Mouse (Mus musculus) limb, embryonic 11.5 days (tissue): Measurements from ENCODE around the gene Ankrd42. TPM values are rescaled to one million over a fixed set of nuclear protein-coding genes. Genes with fewer than 3 reads are reported as not detected.
A peak's percentile ranks its signal among the peaks of the same experiment; 100 is the strongest.

Source experiments
- ATAC-seq: fragments of 200-750 bp; cut with Nextera tagmentation; 2 replicates; pipeline ENCODE4 v1.8.0; 2017; ENCODE audit warnings: low read depth; ENCODE audit not compliant: insufficient number of reproducible peaks, low FRiP score, low TSS enrichment
- DNase-seq: peaks from one replicate; pipeline ENCODE4 v3.0.0-alpha.2; 2015; ENCODE audit warnings: low spot score
- H3K27ac ChIP-seq: fragments of 300-500 bp; sonication (generic); replicated peaks from 2 replicates; pipeline ENCODE4 v1.5.1; 2014; ENCODE audit warnings: low read depth, mild to moderate bottlenecking, low read length
- H3K27me3 ChIP-seq: fragments of 300-500 bp; sonication (generic); 2 replicates; pipeline ENCODE4 v1.6.1; 2014; ENCODE audit warnings: mild to moderate bottlenecking, low read length, mixed read lengths; ENCODE audit not compliant: control insufficient read depth, insufficient read depth
- H3K36me3 ChIP-seq: fragments of 300-500 bp; sonication (generic); 2 replicates; pipeline ENCODE4 v1.6.1; 2014; ENCODE audit warnings: mild to moderate bottlenecking, low read length, moderate library complexity, mixed read lengths; ENCODE audit not compliant: control insufficient read depth, insufficient read depth
- H3K4me1 ChIP-seq: fragments of 300-500 bp; sonication (generic); 2 replicates; pipeline ENCODE4 v1.6.1; 2014; ENCODE audit warnings: low read length, mixed read lengths; ENCODE audit not compliant: control insufficient read depth, insufficient read depth
- H3K4me2 ChIP-seq: fragments of 300-500 bp; sonication (generic); 2 replicates; pipeline ENCODE4 v1.6.1; 2014; ENCODE audit warnings: low read depth, mild to moderate bottlenecking, moderate library complexity; ENCODE audit not compliant: severe bottlenecking
- H3K4me3 ChIP-seq: fragments of 300-500 bp; sonication (generic); 2 replicates; pipeline ENCODE4 v1.5.1; 2014; ENCODE audit warnings: low read depth, low read length
- H3K9ac ChIP-seq: fragments of 300-500 bp; sonication (generic); 2 replicates; pipeline ENCODE4 v1.6.1; 2014; ENCODE audit warnings: mild to moderate bottlenecking, low read length
- H3K9me3 ChIP-seq: fragments of 300-500 bp; sonication (generic); 2 replicates; pipeline ENCODE4 v1.6.1; 2016; ENCODE audit warnings: low read length; ENCODE audit not compliant: control insufficient read depth
- WGBS: fragments of 180-500 bp; shearing (Covaris S2); extraction: QIAGEN DNeasy Blood & Tissue Kit; methylation state at CpG from one replicate; pipeline ENCODE4 v1.1.7; 2014; 5-methylcytosine and 5-hydroxymethylcytosine counted together
- polyA plus RNA-seq: library from polyadenylated mRNA; unstranded; fragments of >200 nt; fragmentation: Nextera tagmentation; extraction: Ambion mirVana; gene quantifications from 2 replicates; pipeline ENCODE4 v1.2.1, GENCODE M21; 2014

The Ankrd42 gene
- polyA plus RNA-seq, 1 experiment from 2014 or later: 6.8 TPM

DNA sequence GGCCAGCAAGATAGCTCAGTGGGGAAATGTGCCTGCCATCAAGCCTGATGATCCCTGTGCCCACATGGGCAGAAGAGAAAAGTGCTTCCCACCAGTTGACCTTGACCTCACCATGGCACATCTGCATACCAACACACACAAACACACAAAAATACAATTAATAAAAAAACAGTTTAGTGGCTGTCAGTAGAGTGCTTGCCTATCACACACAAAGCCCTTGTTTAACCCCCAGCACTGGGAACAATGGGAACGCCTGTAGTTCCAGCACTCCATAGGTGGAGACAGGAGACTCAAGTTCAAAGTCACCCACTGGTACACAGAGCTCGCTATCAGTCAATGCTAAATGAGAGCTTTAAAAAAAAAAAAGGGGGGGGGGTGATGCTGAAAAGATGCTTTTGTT is 19.4 kb upstream of the Ankrd42 start:
- H3K4me1 ChIP-seq: no peaks in the 10 kb centered on the region
- DNase-seq (no peak), ATAC-seq (no peak)
- peaks cover 30% of the 10 kb centered on the region for H3K36me3 ChIP-seq
- H3K27ac ChIP-seq: no peak overlapping the region
- no peaks in the 10 kb centered on the region for H3K27me3 ChIP-seq
- H3K4me3 ChIP-seq: no peak overlapping the region
- H3K9me3 ChIP-seq: no peaks in the 10 kb centered on the region; the same call in 1 of the 2 replicates
- H3K4me2 ChIP-seq: no peak overlapping the region
- WGBS: 85% methylated on average over 2 of the region's 2 CpGs
- no peak overlapping the region for H3K9ac ChIP-seq

DNA sequence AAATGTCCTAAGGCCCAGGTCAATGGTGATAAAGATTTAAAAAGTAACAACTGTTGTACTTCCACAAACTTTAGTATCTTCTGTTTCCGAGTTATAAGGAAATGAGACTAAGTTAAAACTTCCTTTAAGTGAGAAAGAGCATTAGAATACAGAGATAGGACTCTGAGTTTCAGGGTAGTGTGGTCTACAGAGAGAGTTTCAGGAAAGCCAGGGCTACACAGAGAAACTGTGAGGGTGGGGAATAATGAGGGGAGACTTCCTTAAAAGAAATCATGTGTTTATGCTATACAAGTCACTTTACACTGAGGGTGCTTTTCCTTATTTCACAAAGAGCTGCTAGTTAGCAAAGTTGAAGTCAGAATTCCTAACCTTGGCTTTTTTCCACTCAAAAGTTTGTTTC is 16.4 kb upstream of the Ankrd42 start:
- Histone ChIP-seq H3K9me3 (no peaks in the 10 kb centered on the region; the same call in 1 of the 2 replicates), H3K4me3 (no peak overlapping the region), H3K27ac (no peak overlapping the region), H3K4me1 (no peaks in the 10 kb centered on the region), H3K36me3 (peaks cover 22% of the 10 kb centered on the region), H3K27me3 (no peaks in the 10 kb centered on the region), H3K4me2 (no peak overlapping the region), H3K9ac (no peak overlapping the region)
- DNase-seq: no peak
- 93% methylated on average over 1 of the region's 1 CpGs for WGBS
- ATAC-seq: no peak

GRCm38 (mm10) chr7:92647790-92648189 is 10.8 kb upstream of the Ankrd42 start:
- ATAC-seq: no peak
- Histone ChIP-seq H3K36me3 (peaks cover 7% of the 10 kb centered on the region), H3K4me2 (no peak overlapping the region), H3K9me3 (no peaks in the 10 kb centered on the region), H3K4me3 (no peak overlapping the region), H3K9ac (no peak overlapping the region), H3K27me3 (no peaks in the 10 kb centered on the region), H3K27ac (no peak overlapping the region), H3K4me1 (no peaks in the 10 kb centered on the region)
- DNase-seq: no peak
- WGBS: 91% methylated on average over 7 of the region's 7 CpGs

- H3K4me3 ChIP-seq: no peak overlapping the region
- H3K4me2 ChIP-seq: no peak overlapping the region
- no peaks in the 10 kb centered on the region for H3K4me1 ChIP-seq
- H3K27me3 ChIP-seq: no peaks in the 10 kb centered on the region
- peaks cover 5% of the 10 kb centered on the region for H3K36me3 ChIP-seq
- no peak overlapping the region for H3K27ac ChIP-seq
- H3K9me3 ChIP-seq: no peaks in the 10 kb centered on the region
- DNase-seq (no peak), ATAC-seq (no peak)
- no peak overlapping the region for H3K9ac ChIP-seq
These were observed 5.4 kb upstream of the Ankrd42 start for GRCm38 (mm10) chr7:92642358-92642757.

- Histone ChIP-seq H3K27ac (no peak overlapping the region), H3K4me1 (no peaks in the 10 kb centered on the region), H3K36me3 (0 out of 2 replicates have a peak, but pooled peaks cover 1% of the 10 kb centered on the region), H3K9me3 (no peaks in the 10 kb centered on the region), H3K4me3 (no peak overlapping the region; the same call in 1 of the 2 replicates), H3K4me2 (peak overlapping the region; percentile 71; the same call in 1 of the 2 replicates), H3K9ac (no peak overlapping the region), H3K27me3 (no peaks in the 10 kb centered on the region)
- DNase-seq: no peak
- no peak for ATAC-seq
- 90% methylated on average over 5 of the region's 5 CpGs for WGBS
These were observed 1.1 kb upstream of the Ankrd42 start for GRCm38 (mm10) chr7:92638050-92638449.

- Histone ChIP-seq H3K4me2 (peak overlapping the region; percentile 65), H3K9me3 (no peaks in the 10 kb centered on the region), H3K4me3 (peak overlapping the region; percentile 81), H3K9ac (peak overlapping the region; percentile 64), H3K4me1 (no peaks in the 10 kb centered on the region), H3K36me3 (no peaks in the 10 kb centered on the region), H3K27ac (no peak overlapping the region), H3K27me3 (no peaks in the 10 kb centered on the region)
- ATAC-seq: peak; percentile 82
- no peak for DNase-seq
- 1% methylated on average over 49 of the region's 49 CpGs for WGBS
These were observed 489 bp downstream of the Ankrd42 start for GRCm38 (mm10) chr7:92636295-92637011.

DNA sequence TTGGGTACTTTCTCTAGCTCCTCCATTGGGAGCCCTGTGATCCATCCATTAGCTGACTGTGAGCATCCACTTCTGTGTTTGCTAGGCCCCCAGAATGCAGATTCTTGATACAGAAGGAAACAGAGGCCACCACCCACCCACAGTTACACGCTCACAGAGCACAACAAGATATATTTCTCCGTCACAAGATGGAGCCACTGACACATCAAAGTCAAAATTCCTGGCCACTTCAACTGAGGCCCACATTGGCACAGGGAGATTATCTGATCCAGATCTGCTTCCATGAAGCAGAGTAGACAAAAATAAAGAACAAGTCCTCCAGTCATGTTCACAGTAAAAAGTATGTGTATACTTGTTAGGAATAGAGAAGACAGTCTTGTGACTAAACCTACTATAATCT is 6.8 kb downstream of the Ankrd42 start:
- DNase-seq (no peak), ATAC-seq (no peak)
- no peak overlapping the region for H3K4me3 ChIP-seq

DNA sequence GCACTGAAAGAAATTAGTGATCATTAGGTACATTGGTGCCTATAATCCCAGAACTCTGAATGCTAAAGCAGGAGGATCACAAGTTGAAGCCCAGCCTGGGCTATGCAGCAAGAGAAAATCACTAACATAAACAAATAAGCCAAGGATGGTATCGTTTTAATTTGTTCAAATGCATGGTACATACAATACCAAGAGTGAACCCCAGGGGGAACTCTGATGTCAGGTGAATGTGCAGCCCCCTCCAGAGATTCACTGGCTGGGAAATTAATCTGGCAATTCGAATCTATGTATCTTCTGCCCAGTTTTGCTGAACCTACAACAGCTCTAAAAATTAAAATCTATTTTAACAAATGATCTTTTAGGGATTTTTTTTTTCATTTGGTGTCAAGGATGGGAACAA is 12.5 kb downstream of the Ankrd42 start:
- no peaks in the 10 kb centered on the region for H3K9me3 ChIP-seq

More for the DNA sequence above, 6.8 kb downstream of the Ankrd42 start:
- WGBS: 48% methylated on average over 2 of the region's 2 CpGs
- H3K27me3 ChIP-seq: no peaks in the 10 kb centered on the region
- no peaks in the 10 kb centered on the region for H3K9me3 ChIP-seq
- no peaks in the 10 kb centered on the region for H3K4me1 ChIP-seq
- no peak overlapping the region for H3K4me2 ChIP-seq
- no peaks in the 10 kb centered on the region for H3K36me3 ChIP-seq
- no peak overlapping the region for H3K27ac ChIP-seq
- H3K9ac ChIP-seq: no peak overlapping the region

GRCm38 (mm10) chr7:92610830-92611229 is 26.1 kb downstream of the Ankrd42 start:
- ATAC-seq (no peak), DNase-seq (no peak)
- WGBS: 54% methylated on average over 7 of the region's 7 CpGs
- Histone ChIP-seq H3K27ac (no peak overlapping the region), H3K9me3 (no peaks in the 10 kb centered on the region), H3K36me3 (no peaks in the 10 kb centered on the region), H3K4me2 (no peak overlapping the region), H3K27me3 (no peaks in the 10 kb centered on the region), H3K4me3 (no peak overlapping the region), H3K4me1 (0 out of 2 replicates have a peak, but pooled peaks cover 3% of the 10 kb centered on the region), H3K9ac (no peak overlapping the region)

More for the DNA sequence above, 12.5 kb downstream of the Ankrd42 start:
- H3K4me3 ChIP-seq: no peak overlapping the region
- no peak overlapping the region for H3K27ac ChIP-seq
- no peak for DNase-seq
- no peak overlapping the region for H3K9ac ChIP-seq
- no peak for ATAC-seq
- H3K27me3 ChIP-seq: no peaks in the 10 kb centered on the region
- no peaks in the 10 kb centered on the region for H3K36me3 ChIP-seq
- 63% methylated on average over 2 of the region's 2 CpGs for whole genome bisulfite sequencing
- no peak overlapping the region for H3K4me2 ChIP-seq
- no peaks in the 10 kb centered on the region for H3K4me1 ChIP-seq
